Mouse (Mus musculus) MEL (cell line): ENCODE results near the gene Dnaja2. TPM values are rescaled to one million over a fixed set of nuclear protein-coding genes. Genes with fewer than 3 reads are reported as not detected.

ENCODE experiments used
- DNase-seq: peaks from one replicate; pipeline ENCODE4 v3.0.0; 2011; ENCODE audit warnings: low read depth, low spot score
- H3K27ac ChIP-seq: 2 replicates; pipeline ENCODE4 v1.5.1; 2012; ENCODE audit warnings: low read depth, mild to moderate bottlenecking, control low read depth, low read length, moderate library complexity; ENCODE audit not compliant: control insufficient read depth
- H3K27me3 ChIP-seq, 2 experiments: fragments of 150-350 bp in 1 of 2; sonication (generic) in 1 of 2; 2 replicates each; pipeline ENCODE4 v1.6.1; 2012; ENCODE audit warnings: low read length in 2 of 2, mild to moderate bottlenecking in 2 of 2, improper control_type of control experiment in 1 of 2, moderate library complexity in 1 of 2; ENCODE audit not compliant: insufficient read depth in 2 of 2, control insufficient read depth in 1 of 2
- H3K36me3 ChIP-seq, 2 experiments: 2 replicates each; pipeline ENCODE4 v1.6.1; 2012 to 2014; ENCODE audit warnings: low read length in 2 of 2, improper control_type of control experiment in 1 of 2, inconsistent platforms in 1 of 2, mild to moderate bottlenecking in 1 of 2; ENCODE audit not compliant: insufficient read depth in 2 of 2, control insufficient read depth in 1 of 2
- H3K4me1 ChIP-seq, 2 experiments: fragments of 150-350 bp in 1 of 2; sonication (generic) in 1 of 2; 2 replicates each; pipeline ENCODE4 v1.6.1; 2012; ENCODE audit warnings: low read length in 2 of 2, improper control_type of control experiment in 1 of 2, mild to moderate bottlenecking in 1 of 2; ENCODE audit not compliant: insufficient read depth in 2 of 2, control insufficient read depth in 1 of 2
- H3K4me3 ChIP-seq, 2 experiments: fragments of 150-350 bp in 1 of 2; sonication (generic) in 1 of 2; 2 replicates each; pipeline ENCODE4 v1.5.1; 2012; ENCODE audit warnings: low read depth in 2 of 2, low read length in 2 of 2, mild to moderate bottlenecking in 2 of 2, moderate library complexity in 2 of 2, control low read depth in 1 of 2, improper control_type of control experiment in 1 of 2; ENCODE audit not compliant: control insufficient read depth in 1 of 2, insufficient read depth in 1 of 2
- H3K79me2 ChIP-seq: 2 replicates; pipeline ENCODE4 v1.6.1; 2012; ENCODE audit warnings: mild to moderate bottlenecking, low read length, moderate library complexity; ENCODE audit not compliant: control insufficient read depth, poor library complexity, insufficient read depth
- H3K9ac ChIP-seq: 2 replicates; pipeline ENCODE4 v1.6.1; 2012; ENCODE audit warnings: low read depth, mild to moderate bottlenecking, control low read depth, low read length, moderate library complexity; ENCODE audit not compliant: control insufficient read depth, poor library complexity, severe bottlenecking
- H3K9me3 ChIP-seq: fragments of 150-350 bp; sonication (generic); replicated peaks from 2 replicates; pipeline ENCODE4 v1.6.1; 2012; ENCODE audit warnings: mild to moderate bottlenecking, low read length, improper control_type of control experiment, moderate library complexity; ENCODE audit not compliant: insufficient read depth
- BHLHE40 ChIP-seq: IDR thresholded peaks from 2 replicates; pipeline ENCODE4 v1.6.1; 2012; ENCODE audit warnings: low read depth, mild to moderate bottlenecking, inconsistent platforms, low read length, improper control_type of control experiment, borderline replicate concordance
- CTCF ChIP-seq, 3 experiments: IDR thresholded peaks in 2 of 3; conservative IDR thresholded peaks in 1 of 3; 2 replicates each; pipeline ENCODE4 v1.5.1; 2011 to 2012; ENCODE audit warnings: low read length in 3 of 3, low read depth in 2 of 3, mild to moderate bottlenecking in 2 of 3, improper control_type of control experiment in 1 of 3, inconsistent platforms in 1 of 3, mixed read lengths in 1 of 3, moderate library complexity in 1 of 3; ENCODE audit not compliant: control insufficient read depth in 1 of 3, insufficient read depth in 1 of 3, poor library complexity in 1 of 3, severe bottlenecking in 1 of 3
- E2F4 ChIP-seq: IDR thresholded peaks from 2 replicates; pipeline ENCODE4 v1.6.1; 2011; ENCODE audit warnings: low read depth, low read length, improper control_type of control experiment, borderline replicate concordance
- ELF1 ChIP-seq: IDR thresholded peaks from 2 replicates; pipeline ENCODE4 v1.6.1; 2014; ENCODE audit warnings: low read depth, mild to moderate bottlenecking, inconsistent platforms, low read length, improper control_type of control experiment, moderate library complexity
- ETS1 ChIP-seq: IDR thresholded peaks from 2 replicates; pipeline ENCODE4 v1.6.1; 2012; ENCODE audit warnings: low read depth, mild to moderate bottlenecking, inconsistent platforms, low read length, improper control_type of control experiment, moderate library complexity
- GABPA ChIP-seq: IDR thresholded peaks from 2 replicates; pipeline ENCODE4 v1.6.1; 2012; ENCODE audit warnings: low read depth, mild to moderate bottlenecking, inconsistent platforms, low read length, improper control_type of control experiment, moderate library complexity
- JUND ChIP-seq: IDR thresholded peaks from 2 replicates; pipeline ENCODE4 v1.6.1; 2011; ENCODE audit warnings: low read depth, mild to moderate bottlenecking, improper control_type of control experiment, low read length
- KAT2A ChIP-seq: conservative IDR thresholded peaks from 2 replicates; pipeline ENCODE4 v1.6.1; 2012; ENCODE audit warnings: low read depth, low read length, improper control_type of control experiment, inconsistent platforms
- MXI1 ChIP-seq: IDR thresholded peaks from 2 replicates; pipeline ENCODE4 v1.6.1; 2011; ENCODE audit warnings: mild to moderate bottlenecking, low read depth, low read length, improper control_type of control experiment
- NRF1 ChIP-seq: IDR thresholded peaks from 2 replicates; pipeline ENCODE4 v1.6.1; 2014; ENCODE audit warnings: low read depth, mild to moderate bottlenecking, inconsistent platforms, low read length, improper control_type of control experiment, moderate library complexity; ENCODE audit not compliant: poor library complexity, insufficient read depth, severe bottlenecking
- POLR2AphosphoS2 ChIP-seq: IDR thresholded peaks from 2 replicates; pipeline ENCODE4 v1.6.1; 2011; ENCODE audit warnings: low read length, improper control_type of control experiment
- RAD21 ChIP-seq: IDR thresholded peaks from 2 replicates; pipeline ENCODE4 v1.6.1; 2011; ENCODE audit warnings: mild to moderate bottlenecking, low read depth, low read length, improper control_type of control experiment
- SIN3A ChIP-seq: IDR thresholded peaks from 2 replicates; pipeline ENCODE4 v1.6.1; 2012; ENCODE audit warnings: low read length, improper control_type of control experiment, inconsistent platforms
- TBP ChIP-seq: IDR thresholded peaks from 2 replicates; pipeline ENCODE4 v1.8.0; 2011; ENCODE audit warnings: low read depth, low read length, improper control_type of control experiment
- USF1 ChIP-seq: IDR thresholded peaks from 2 replicates; pipeline ENCODE4 v1.6.1; 2014; ENCODE audit warnings: low read depth, mild to moderate bottlenecking, inconsistent platforms, low read length, improper control_type of control experiment, moderate library complexity
- ZC3H11A ChIP-seq: IDR thresholded peaks from 2 replicates; pipeline ENCODE4 v1.6.1; 2012; ENCODE audit warnings: low read depth, mild to moderate bottlenecking, inconsistent platforms, low read length, improper control_type of control experiment
- ZKSCAN1 ChIP-seq: IDR thresholded peaks from 2 replicates; pipeline ENCODE4 v1.6.1; 2012; ENCODE audit warnings: low read depth, mild to moderate bottlenecking, inconsistent platforms, low read length, improper control_type of control experiment, moderate library complexity
- ZNF384 ChIP-seq: IDR thresholded peaks from 2 replicates; pipeline ENCODE4 v1.6.1; 2012; ENCODE audit warnings: low read depth, mild to moderate bottlenecking, inconsistent platforms, low read length, improper control_type of control experiment
- polyA plus RNA-seq, 2 experiments: library from polyadenylated mRNA; stranded (reverse) in 1 of 2; unstranded in 1 of 2; fragments of >175 nt in 1 of 2; fragments of >200 nt in 1 of 2; gene quantifications; 2 replicates each; pipeline versions ENCODE4 v1.2.1 to v1.2.4; 2012; ENCODE audit warnings: low replicate concordance in 2 of 2, low read depth in 1 of 2; ENCODE audit not compliant: insufficient read length in 2 of 2, insufficient read depth in 1 of 2, missing spikeins in 1 of 2
- total RNA-seq: library from RNA; depleted of rRNA; stranded (reverse); fragments of 300-350 nt; gene quantifications from 2 replicates; pipeline ENCODE4 v1.2.3, GENCODE M21; 2012

Gene Dnaja2
- total and polyA plus RNA-seq, 3 experiments = 189 to 307 TPM; not detected in 1

DNA sequence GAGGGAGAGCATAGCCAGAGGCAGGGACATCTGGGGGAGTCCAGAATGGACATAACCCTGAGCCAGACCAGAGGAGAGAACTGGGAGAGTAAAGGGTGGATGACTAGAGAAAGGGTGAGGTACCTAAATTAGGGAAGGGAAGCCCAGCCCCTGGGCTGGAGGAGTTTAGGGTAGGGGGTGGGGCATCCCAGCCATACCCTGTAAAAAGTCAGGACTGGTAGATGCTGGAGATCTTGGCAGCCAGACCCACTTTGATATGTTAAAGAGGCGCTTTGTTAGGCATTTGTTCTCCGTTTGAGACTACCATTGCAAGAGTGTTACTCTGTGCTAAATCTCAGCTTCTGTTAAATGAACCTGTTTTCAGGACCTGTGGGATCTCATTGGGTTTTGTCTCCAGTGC lies 56.6 kb downstream of the Dnaja2 start:
- no peak for DNase-seq
- H3K4me3 ChIP-seq = no peak overlapping the region
- H3K9ac ChIP-seq = no peak overlapping the region
- no peaks in the 10 kb centered on the region for H3K79me2 ChIP-seq
- H3K9me3 ChIP-seq = no peaks in the 10 kb centered on the region
- H3K36me3 ChIP-seq = no peaks in the 10 kb centered on the region; a peak in 2 of 4 replicates
- H3K4me1 ChIP-seq = peaks cover 0 to 3% of the 10 kb centered on the region in 2 experiments; a peak in 1 of 4 replicates
- TF ChIP-seq USF1 (no peak), MXI1 (no peak), E2F4 (no peak), JUND (no peak), ZKSCAN1 (no peak), POLR2AphosphoS2 (no peak), GABPA (no peak), CTCF (IDR thresholded peaks at IDR 0.05 in 2 of 3, conservative IDR thresholded peaks at IDR 0.05 in 1 of 3; ENCODE audit: control insufficient read depth in 1 of 3, insufficient read depth in 1 of 3, low read depth in 2 of 3, low read length in 3 of 3, poor library complexity in 1 of 3, severe bottlenecking in 1 of 3) (no peak), RAD21 (no peak), ELF1 (no peak), ZNF384 (no peak), BHLHE40 (no peak), TBP (no peak)
- no peaks in the 10 kb centered on the region for H3K27me3 ChIP-seq
- no peak overlapping the region for H3K27ac ChIP-seq

DNA sequence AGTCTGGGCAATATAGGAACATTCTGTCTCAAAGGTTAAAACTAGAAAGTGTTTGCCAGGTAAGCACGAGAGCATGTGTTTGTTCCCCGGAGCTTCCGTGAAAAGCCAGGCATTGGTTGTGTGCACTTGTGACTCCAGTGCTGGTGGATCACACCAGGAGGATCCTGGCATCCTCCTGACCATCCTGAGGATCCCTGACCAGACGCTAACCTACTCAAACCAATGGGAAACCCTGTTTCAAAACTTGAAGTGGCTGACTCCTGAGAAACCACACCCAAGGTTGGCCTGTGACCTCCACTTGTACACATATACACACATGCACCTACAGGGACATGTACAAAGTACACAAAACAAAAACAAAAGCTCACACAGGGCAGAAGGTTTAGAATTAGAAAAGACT lies 58.4 kb downstream of the Dnaja2 start:
- Histone ChIP-seq H3K36me3 (no peaks in the 10 kb centered on the region; a peak in 3 of 4 replicates), H3K9ac (no peak overlapping the region), H3K9me3 (no peaks in the 10 kb centered on the region), H3K4me3 (no peak overlapping the region), H3K27me3 (no peaks in the 10 kb centered on the region), H3K4me1 (peaks cover under 1 to 8% of the 10 kb centered on the region in 2 experiments; a peak in 2 of 4 replicates), H3K27ac (no peak overlapping the region), H3K79me2 (no peaks in the 10 kb centered on the region)
- DNase-seq = no peak
- no peak for TF ChIP-seq KAT2A
- TF ChIP-seq SIN3A = no peak
- TF ChIP-seq ZC3H11A = no peak
- no peak for TF ChIP-seq ETS1
- TF ChIP-seq NRF1 = no peak
- TF ChIP-seq, all 39 proteins: peak for 0
